Mouse (Mus musculus) spleen, postnatal 4 days (tissue): ENCODE data around the gene Ndufa13.
"Not testable (repeated sequence)": the region's sequence is repeated elsewhere in the genome, so short reads cannot be mapped to it uniquely, and the experiment has no call there.

Source experiments
- DNase-seq, 2 experiments: peaks; one replicate each; pipeline ENCODE4 v3.0.0; 2022; ENCODE audit warnings: low spot score in 2 of 2

The Ndufa13 gene

DNA sequence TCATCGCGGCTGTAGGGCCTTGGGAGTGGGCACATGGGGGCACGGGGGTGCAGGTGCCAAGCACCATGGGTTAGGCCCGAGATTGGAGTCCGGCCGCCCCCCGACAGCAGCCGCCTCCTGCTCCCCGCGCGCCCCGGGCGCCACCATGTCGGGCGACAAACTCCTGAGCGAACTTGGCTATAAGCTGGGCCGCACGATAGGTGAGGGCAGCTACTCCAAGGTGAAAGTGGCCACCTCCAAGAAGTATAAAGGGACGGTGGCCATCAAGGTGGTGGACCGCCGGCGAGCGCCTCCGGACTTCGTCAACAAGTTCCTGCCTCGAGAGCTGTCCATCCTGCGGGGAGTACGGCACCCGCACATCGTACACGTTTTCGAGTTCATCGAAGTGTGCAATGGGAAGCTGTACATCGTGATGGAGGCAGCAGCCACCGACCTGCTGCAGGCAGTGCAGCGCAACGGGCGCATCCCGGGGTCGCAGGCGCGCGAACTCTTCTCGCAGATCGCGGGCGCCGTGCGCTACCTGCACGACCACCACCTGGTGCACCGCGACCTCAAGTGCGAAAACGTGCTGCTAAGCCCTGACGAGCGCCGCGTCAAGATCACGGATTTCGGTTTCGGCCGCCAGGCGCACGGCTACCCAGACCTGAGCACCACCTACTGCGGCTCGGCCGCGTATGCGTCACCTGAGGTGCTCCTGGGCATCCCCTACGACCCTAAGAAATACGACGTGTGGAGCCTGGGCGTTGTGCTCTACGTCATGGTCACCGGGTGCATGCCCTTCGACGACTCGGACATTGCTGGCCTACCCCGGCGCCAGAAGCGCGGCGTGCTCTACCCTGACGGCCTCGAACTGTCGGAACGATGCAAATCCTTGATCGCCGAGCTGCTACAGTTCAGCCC lies at the start of gene Ndufa13, which contains the start of the genes Tssk6 and Yjefn3:
Ndufa13 (minus strand) TSS at position 396 of the 900 bp plus-strand sequence.
Tssk6 (plus strand) TSS at position 22 of the 900 bp plus-strand sequence.
Yjefn3 (minus strand) TSS at position 550 of the 900 bp plus-strand sequence.
- peak; percentile 54 to 84 for DNase-seq

DNA sequence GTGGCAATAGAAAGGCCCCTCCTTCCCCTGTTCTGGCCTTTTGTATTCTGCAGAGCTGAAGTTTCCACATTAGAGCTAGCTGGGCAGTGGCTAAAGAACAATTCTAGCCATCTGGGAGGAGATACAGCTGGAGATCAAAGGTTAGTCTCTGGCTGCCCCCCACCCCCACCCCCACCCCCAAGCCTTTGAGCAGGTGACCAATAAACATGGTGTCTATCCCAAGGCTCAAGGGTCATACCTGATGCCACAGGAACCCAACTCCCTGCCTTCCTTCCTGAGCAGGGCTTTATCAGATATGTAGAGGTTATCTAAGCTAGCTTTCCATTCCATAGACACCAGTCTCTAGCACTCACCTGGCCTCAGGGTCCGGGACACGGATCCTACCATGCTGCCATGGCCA lies 47.9 kb upstream of the Ndufa13 start:
- DNase-seq: no peak

DNA sequence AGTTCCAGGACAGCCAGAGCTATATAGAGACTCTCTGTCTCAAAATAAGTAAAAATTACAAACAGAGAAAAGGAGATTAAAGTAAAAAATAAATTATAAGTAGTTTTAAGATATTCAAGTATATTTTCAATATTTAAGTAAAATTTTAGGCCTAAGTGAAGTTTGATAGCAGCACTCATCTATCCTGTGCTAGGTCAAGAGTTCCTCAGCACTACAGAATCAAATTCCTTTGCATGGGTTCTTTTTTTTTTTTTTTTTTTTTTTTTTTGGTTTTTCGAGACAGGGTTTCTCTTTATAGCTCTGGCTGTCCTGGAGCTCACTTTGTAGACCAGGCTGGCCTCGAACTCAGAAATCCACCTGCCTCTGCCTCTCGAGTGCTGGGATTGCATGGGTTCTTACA lies 40.1 kb upstream of the Ndufa13 start:
- DNase-seq: not testable (repeated sequence)

DNA sequence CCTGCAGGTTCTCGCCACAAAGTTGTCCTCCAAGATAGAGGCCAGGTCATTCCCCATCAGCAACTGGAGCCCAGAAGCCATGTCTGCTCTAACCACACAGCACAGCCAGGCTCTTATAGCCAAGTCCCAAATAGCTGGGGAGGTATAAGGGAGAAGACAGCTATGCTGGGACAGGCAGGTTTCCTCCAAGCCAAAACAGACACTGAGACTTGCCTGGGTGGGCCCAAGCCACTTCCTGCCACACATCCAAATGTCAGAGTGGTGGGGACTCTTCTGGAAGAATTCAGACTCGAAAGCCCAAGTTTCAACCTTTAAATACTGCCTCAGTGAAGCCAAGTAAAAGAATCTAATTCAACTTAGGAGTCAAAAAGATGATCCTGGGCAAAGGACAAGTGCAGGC lies 38.0 kb upstream of the Ndufa13 start:
- no peak for DNase-seq

DNA sequence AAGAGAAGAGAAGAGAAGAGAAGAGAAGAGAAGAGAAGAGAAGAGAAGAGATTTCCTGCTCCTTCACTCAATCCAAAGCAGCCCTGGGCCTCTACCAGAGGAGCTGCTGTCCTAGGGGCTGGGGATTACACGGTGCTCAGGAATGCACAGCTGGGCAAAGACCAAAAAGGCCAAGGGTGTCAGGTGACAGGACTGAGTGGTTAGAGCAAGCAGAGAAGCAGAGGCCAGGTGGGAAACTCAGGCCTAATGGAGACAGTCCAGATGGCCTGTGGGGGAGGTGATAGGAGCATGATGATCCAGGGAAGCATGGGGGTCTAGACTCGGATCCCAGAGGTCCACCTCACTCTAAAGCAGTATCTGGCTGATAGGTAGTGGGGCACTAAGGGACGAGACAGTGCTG lies 37.3 kb upstream of the Ndufa13 start:
- DNase-seq: no peak

DNA sequence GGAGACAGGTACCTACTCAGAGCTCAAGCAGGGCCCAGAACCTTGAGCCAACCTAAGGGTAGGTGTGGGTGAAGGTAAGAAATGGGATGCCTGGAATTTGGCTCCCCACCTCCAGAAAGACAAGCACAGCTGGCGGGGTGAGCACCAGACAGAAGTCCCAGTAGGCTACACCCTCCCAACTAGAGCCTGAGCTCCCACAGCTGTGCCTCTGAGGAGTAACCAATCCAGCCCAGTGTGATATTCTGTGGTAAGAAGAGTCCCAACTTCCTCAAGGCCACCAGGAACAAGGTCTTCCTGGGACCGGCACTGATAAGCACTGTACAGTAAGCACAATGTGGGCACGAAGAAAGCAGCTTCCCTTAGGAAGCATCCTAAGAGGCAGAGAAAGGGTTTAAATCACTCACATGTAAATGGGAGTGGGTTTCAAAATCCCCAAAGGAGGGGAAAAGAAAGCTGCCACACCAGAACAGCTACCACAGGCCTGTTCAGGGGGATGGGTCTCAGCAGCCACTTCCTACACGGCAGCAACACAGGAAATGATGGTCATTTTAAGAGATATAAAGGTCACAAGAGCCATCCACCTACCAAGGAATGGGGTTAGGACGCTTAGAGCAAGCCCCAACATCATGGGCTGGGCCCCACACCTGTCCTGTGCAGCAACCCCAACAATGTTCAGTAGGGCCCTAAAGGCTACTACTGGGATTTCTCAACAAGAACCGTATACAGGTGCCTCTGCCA lies 36.1 kb upstream of the Ndufa13 start:
- DNase-seq: no peak

DNA sequence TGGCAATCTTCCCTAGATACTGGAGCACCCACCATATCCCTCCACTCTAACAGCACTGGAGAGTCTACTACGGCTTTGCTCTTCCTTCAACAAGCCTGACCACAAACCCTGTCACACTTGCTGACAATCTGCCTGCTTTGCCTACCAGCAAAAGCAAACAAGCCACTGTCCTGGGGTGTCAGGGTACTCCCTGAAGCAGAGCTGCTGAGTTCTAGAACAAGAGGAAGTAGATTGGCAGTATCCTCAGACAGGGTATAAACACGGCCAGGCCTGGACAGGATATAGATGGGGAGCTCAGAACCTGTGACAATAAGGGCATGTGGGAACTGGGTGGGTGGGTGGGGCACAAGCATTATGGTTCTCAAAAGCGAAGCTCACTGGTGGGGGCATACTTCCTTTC lies 35.1 kb upstream of the Ndufa13 start:
- no peak for DNase-seq

DNA sequence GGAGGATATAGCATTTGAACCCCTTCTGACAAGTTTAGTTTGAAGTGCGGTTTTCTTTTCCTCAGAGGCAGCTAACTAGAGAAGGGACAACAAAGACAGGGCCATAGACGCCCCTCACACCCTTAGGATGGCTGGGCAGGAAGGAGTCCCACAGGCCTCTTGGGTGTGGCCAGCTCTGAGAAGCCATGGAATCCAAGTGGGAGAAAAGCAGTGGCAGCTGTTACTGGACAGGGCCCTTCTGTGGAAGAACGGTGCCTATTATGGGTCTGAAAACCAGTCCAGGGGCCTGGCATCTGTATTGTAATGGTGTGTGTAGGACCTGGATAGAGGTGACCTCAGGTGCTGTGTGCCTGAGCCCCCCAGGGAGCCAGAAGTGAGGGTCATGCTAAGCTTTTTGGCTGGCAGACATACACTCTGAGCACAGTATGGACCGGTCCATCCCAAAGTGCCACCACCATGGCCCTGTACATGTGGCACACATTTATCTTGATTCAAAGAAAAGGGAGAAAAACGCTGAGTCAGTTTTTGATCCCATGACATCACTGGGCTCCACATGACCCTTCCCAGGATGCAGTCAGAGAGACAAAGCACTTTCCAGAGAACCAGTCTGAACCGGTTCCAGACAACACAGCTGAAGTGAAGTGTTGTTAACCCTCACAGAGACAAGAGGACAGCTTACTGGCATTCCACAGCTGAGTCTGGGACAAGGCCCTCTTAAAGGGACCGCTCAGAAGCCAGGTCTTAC lies 33.9 kb upstream of the Ndufa13 start:
- DNase-seq: no peak

DNA sequence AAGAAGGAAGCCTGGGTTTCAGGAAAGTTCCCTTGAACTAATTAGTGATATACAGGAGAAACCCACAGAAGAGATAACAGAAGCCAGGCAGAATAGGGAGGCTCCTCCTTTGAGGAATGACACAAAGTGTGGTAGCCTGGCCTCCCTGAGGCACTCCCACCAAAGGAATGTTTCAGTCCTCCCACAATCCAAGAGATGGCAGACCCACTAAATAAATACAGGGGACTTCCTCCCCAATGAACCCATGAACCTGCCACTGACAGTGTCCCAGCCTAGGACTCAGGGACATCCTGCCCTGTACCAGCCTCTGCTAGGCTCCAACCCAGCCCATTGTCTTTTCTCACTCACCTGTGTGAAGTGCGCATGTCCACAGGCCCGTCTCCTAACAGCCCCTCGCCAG lies 33.1 kb upstream of the Ndufa13 start:
- DNase-seq: no peak

DNA sequence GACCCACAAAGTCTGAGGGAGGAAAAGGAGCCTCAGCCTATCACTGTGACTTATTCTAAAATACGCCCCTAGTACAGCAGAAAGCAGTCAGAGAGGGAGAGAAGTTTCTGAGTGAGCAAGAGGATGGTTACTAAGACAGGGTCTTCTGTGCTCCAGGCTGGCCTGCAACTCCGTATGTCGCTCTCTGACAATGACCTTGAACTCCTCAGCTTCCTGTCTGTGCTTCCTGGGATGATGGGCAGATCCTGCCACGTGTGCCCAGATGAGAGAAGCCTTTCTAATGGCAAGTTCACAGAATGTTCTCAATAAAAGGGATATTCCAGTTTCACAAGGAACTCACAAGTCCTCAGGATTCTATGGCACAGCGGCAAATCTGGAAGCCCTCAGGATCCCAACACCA lies 32.2 kb upstream of the Ndufa13 start:
- DNase-seq: no peak

DNA sequence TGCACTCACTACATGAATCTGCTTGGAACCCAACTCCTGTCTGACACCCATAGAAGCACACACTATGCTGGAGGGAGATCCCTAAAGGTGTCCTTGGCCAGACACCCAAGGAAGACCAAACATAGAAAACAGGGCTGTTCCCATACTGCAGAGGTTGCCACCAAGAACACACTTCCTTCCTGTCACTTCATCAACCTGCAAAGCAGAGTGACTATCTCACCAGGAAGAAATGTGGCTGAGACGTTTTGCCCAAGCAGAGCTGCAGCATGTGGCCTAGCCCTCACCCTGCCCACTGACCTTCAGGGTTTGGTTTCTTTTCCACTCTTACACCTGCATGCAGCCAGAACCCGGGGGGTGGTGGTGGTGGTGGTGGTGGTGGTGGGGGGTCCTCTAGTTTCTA lies 31.5 kb upstream of the Ndufa13 start:
- DNase-seq: no peak

DNA sequence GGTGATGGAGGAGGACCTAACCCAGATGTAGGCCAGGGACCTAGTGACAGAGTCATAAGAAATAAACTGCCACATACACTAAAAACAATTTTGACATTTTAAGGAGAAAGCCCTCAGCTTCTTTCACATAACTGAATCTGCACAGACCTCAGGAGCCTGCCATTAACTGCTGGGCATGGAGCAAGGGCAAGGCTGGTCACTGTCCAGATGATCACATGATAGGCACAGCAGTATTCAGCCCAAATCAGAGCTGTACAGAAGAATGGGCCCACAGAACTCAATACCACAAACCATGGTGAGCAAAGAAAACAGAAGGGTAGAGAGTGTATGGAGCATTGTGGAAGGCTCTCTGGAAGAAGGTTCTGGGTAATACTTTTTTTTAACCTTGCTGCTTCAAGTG lies 24.5 kb upstream of the Ndufa13 start:
- DNase-seq: no peak

DNA sequence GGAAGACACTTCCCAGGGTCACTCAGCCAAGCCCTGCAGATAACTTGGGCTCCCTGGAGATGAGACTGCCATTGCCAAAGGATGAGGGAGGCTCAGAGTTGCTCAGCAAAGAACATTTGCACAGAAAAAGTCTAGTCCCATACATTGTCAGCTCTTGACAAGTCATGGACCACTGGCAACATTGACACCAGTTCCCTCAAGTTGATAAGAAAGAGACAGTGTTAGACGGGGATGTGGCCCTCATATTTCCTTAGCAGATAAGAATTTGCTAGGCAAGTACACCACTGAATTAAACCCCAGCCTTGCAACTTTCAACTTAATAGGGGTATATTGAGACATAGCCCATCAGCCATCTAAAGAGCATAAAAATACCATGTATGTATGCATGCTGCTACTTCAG lies 21.6 kb upstream of the Ndufa13 start:
- no peak for DNase-seq

DNA sequence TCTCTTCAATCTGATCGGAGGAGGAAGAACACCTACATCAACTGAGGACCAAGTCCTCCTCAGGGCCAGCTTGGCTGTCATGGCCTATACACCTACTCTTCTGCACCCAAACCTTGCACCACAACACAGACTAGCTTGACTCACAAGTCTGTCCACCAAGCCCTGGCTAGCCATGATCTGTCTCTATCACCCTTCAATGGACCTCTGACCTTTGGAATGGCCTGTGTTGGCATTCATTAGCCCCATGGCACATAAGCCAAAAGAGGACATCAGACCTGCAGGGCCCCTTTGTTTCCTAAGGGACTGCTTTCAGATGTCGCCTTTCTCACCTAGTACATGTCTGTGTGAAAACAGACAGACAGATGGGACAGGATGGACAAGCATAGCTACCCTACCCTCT lies 18.8 kb upstream of the Ndufa13 start:
- no peak for DNase-seq

DNA sequence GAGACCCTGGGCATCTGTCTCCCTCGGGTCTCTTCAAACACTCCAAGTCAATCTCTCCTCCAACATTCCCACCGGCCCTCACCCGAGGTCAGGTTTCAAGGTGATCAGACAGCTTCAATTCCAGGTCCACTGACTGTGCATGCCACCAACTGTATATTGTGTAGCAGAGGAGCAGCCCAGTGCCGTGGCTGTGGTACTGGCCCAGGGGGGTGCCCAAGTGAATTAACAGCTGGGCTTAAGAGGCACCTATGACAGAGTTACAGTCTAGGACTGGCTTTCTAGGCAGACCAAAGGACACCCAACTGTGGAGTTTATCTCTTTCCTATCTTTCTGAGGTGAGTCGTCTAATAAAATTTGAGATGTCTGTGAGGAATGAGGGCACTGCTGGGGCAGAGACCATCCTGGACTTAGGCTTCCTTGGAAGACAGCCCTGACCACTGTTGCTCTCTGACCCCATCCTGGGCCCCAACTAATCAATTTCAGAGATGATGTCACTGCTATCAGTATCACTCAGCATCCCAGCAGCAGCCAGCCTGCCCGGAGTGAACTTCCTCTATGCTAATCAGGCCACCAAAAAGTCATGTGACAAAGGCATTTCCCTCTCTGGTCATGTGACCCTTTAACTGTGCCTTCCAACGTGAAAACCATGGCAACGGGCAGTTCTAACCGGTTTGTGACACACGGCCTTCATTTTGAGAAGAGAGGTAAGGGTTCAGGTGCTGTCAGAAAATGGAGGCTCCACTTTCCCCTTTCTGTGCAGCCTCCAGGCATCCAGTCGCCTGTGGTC lies 17.7 kb upstream of the Ndufa13 start:
- DNase-seq: peak; percentile 76 to 83

DNA sequence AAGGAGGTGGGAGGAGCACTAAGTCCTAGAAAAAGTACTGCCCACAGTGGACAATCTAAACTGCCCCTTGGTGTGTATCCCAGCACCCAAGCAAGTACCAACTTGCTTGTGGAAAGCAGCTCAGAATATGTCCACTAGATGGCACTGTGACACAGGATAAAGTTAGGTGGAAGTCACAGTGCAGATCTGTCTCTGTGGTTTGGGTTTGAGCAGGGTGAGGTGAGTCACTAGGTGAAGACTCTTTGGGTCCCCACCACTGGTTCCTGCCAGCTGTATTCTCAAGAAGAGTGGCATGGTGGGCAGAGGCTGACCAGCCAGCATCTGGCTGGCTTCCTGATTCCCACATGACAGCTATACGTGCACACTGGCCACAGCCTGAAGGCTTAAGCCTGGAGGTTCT lies 16.7 kb upstream of the Ndufa13 start:
- peak; percentile 83 to 91 for DNase-seq

DNA sequence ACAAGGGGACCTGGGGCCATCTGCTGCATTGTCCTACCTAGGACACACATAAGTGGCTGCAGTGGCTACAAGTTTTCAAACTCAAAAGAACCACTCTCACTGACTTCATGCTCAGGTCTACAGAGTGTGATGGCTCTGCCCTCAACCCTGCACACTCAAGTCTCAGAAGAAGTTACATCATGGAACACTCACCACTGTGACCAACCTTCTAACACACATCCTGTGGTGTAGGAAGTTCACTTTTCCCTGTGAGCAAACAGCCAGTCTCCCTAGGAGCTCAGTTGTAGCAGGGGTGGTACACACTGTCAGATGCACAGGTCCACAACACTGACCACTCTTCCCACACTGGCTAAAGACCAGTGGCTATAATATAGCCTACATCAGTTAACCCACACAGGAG lies 16.1 kb upstream of the Ndufa13 start:
- no peak for DNase-seq

DNA sequence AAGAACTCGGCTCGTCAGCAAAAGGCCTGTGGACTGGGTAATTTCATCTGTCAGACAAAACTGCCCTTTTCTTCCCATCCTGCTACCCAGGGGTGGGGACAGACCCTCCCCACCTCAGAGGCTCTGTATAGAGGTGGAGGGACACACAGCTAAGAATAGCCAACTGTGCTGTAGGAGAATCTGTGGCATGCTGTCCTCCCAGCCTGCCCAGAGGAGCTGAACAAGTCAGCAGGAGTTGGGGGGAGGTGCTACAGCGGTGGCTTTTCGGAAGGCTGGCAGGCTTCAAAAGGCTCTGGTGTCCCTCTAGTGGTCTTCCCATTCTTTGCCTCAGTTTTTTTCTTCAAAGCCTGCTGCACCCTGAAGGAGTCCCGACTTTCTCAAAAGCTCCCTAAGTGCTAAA lies 13.4 kb upstream of the Ndufa13 start:
- DNase-seq: no peak

DNA sequence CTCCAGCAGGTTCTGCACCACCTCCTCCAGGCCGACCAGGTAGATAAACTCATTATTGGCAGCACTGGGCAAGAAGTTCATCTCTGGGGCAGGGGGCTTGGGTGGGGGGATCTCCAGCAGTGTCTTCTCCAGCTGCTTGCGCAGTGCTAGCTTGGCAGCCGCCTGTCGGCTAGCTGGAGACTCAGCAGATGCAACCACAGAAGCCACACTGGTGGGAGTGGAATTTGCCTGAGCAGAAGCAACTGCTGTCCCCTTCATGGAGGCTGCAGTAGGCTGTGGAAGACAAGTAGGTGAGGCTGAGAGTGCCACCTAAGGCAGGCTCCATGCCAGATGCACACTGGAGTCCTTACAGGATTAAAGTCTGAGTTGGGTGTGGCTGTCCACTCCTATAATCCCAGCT lies 12.2 kb upstream of the Ndufa13 start:
- no peak for DNase-seq

DNA sequence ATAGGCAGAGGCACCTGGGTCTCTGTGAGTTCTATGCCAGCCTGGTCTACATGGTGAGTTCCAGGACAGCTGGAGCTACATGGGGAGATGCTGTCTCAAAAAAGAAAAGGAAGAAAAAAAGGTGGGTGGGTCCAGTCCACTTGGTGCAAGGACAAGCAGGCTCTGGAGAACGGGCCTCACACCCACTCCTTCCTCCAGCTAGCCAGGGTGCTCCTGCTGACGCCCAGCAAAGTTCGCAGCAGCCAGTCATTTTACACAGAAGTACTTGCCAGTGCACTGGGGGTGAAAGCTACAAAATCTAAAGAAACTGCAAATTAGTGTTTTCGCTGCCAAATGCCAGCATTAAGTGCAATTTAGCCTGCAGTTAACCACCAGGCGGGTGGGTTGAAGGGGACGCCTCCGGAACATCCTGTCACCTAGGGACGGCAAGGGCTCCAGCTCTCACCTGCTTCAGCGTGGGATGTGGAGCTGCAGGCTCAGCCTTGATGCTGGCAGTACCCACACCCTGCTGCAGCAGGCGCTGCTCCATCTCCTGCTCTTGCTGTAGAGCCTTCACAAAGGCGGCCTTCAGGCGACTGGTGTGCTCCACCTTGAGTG lies 10.2 kb upstream of the Ndufa13 start:
- DNase-seq: no peak

DNA sequence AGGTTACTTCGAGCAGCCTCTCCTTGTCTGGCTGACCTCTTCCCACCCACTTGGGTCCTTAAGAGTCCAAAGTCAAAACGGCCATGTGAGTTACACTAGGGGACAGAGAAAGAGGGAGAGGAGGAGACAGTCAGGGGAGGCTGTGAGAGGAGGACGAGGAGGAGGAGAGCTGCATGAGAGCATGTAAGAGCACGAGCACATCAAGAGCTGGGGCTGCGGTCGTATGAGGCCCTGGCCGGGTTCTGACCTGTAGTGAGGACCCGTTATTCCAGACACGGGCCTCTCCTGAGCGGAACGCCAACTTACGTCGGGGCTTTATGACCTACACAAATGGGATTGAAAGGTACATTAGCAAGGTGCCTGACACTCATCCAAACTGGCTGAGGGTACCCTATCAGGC lies 9.6 kb upstream of the Ndufa13 start:
- no peak for DNase-seq
